Mouse (Mus musculus) right cerebral cortex, adult 2 months (tissue): Measurements from ENCODE around the gene B3galnt2.
"Not testable (repeated sequence)": the region's sequence is repeated elsewhere in the genome, so short reads cannot be mapped to it uniquely, and the experiment has no call there.

Source experiments
- DNase-seq, 2 experiments: peaks; one replicate each; pipeline ENCODE4 v3.0.0; 2021 to 2022; ENCODE audit warnings: low spot score in 2 of 2

Gene B3galnt2

DNA sequence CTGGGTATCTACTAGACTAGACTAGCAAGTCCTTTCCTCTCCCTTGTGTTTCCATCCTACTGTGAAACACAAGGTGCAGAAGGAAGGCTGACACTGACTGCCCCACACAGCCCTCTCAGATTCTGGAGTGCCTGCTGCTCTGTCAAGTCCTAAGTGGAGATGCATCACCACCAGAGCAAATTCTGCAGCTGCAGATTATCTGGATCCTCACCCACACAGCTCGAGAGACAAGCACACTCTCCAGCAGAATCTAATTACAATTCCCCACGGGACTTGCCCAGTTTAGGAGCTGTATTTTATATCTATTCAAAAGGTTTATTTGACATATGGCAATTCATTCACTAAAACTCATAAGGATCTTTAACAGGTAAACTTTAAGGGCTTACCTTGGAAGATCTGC is 51.8 kb downstream of the B3galnt2 start:
- DNase-seq, result no peak

DNA sequence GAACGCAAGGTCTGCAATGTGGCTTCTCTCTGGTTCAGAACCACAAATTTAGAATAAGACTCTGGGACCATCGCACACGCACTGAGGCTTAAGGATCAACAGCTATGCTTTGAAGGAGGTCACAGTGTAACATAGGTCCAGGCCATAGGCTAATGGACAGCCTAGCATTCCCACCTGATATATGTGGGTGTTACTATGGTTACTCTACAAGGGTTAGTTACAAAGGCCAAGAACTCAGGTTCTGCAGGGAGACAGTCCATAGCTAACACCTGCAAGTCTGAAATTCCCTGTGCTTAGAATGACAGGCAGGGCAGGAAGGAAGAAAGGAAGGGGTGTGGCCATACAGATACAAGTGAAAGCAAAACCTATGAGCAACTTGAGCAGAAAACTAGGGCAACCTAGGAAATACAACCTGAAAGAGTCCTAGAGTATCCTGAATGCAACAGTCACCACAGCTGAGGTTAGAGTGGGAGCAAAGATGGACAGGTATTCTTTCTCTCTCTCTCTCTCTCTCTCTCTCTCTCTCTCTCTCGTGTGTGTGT is 57.3 kb downstream of the B3galnt2 start:
- no peak for DNase-seq

GRCm38 (mm10) chr13:14014001-14014400 is 59.7 kb downstream of the B3galnt2 start:
- DNase-seq, result no peak

GRCm38 (mm10) chr13:14014540-14014939 is 60.3 kb downstream of the B3galnt2 start:
- no peak for DNase-seq

DNA sequence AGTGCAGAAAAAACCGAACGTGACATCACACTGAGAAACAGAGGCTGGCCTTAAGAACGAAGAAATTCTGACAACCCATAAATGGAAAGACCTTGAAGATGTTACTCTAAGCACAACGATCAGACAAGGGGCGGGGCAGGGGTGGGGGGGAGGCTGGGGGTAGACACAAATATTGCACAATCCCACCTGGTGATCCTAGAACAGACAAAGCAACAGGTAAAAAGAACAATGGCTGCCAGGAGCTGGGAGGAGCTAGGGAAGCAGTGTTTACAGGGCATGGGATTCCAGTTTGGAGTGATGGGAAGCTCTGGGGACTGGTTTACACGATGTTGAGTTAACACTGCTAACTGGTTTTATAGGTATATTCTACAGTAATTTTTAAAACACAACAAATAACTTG is 61.3 kb downstream of the B3galnt2 start:
- no peak for DNase-seq

- DNase-seq, result no peak
Observed at GRCm38 (mm10) chr13:14018283-14018682, 64.0 kb downstream of the B3galnt2 start.

DNA sequence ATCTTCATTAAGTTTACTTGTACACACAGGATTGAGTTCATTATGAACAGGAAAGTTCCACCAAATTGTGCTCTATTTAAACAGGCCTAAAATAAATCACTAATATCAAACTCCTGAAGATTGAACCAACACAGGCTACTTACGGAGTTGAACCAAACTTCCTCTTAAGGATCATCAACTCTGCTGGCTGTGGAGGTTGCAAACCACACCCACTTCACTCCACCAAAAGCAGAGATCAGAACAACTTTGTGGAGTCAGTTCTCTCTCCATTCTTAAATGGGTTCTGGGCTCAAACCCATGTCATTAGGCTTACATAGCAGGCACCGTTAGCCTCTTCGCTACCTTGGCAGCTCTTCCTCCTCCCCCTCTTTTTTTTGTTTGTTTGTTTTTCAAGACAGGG is 64.6 kb downstream of the B3galnt2 start:
- no peak for DNase-seq

- DNase-seq, result not testable (repeated sequence)
Observed at GRCm38 (mm10) chr13:14021417-14021816, 67.1 kb downstream of the B3galnt2 start.

DNA sequence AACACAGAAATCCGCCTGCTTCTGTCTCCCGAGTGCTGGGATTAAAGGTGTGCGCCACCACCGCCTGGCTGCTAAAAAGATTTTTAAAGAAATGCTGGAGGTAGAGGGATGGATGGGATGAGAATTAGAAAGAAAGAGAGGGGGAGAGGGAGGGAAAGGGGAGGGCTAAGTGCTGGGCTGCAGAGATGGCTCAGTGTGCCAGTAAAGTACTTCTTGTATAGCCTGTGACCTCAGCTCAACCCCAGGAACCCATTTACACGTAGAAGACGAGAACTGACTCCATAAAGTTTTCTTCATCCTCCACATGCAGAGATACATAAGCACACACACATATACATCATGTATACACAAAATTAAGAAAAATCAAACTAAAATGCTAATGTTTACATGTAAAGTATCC is 71.3 kb downstream of the B3galnt2 start:
- no peak for DNase-seq

GRCm38 (mm10) chr13:14026154-14026820 is 72.0 kb downstream of the B3galnt2 start:
- DNase-seq, result no peak

- DNase-seq, result no peak
Observed at GRCm38 (mm10) chr13:14033309-14034072, 79.2 kb downstream of the B3galnt2 start.

DNA sequence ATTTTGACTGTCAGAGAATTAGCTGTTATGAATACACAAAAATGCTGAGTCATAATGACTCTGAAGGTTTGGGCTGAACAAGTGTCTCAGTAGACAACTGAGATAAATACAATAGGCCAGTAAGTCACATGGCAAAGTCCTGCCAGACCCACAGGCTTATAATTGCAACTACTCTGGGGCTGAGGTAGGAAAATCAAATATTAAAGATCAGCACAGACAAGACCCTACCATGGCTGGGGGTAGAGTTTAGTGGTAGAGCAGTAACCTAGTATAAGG is 79.7 kb downstream of the B3galnt2 start:
- DNase-seq, result no peak

GRCm38 (mm10) chr13:14035352-14035751 is 81.1 kb downstream of the B3galnt2 start:
- DNase-seq, result not testable (repeated sequence)

DNA sequence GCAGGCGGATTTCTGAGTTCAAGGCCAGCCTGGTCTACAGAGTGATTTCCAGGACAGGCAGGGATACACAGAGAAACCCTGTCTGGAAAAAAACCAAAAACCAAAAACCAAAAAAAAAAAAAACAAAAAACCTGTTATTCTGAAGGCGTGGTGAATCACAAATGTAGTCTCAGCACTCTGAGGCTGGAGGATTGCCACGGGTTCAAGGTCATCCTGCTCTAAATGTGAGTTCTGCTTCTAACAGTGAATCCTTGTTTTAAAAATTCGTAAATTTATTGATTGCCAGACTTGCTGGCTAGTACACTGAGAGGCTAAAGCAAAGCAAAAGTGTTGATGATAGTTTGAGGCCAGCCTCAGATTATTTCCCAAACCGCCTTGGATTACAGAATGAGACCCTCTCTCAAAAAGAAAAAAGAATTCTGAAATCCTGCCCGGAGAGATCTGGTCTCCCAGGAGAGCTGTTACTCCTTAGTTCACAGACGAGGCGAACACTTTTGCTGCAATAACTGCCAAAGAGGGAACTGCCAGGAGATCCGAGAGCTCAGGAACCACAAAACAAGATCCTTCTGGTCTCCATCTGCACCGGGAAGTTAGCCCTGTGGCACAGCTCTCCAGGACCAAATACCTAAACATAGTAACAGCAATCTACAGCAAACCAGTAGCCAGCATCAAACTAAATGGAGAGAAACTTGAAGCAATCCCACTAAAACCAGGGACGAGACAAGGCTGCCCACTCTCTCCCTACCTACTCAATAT is 81.8 kb downstream of the B3galnt2 start:
- DNase-seq, result no peak

- DNase-seq, result peak; percentile 21 to 31
Observed at GRCm38 (mm10) chr13:14038911-14039291, 84.6 kb downstream of the B3galnt2 start.

GRCm38 (mm10) chr13:14039292-14039965 is 85.2 kb downstream of the B3galnt2 start, which contains the start of gene Tbce:
TSS of gene Tbce (minus strand) at chr13:14039638.
- DNase-seq, result peak; percentile 92 to 96

GRCm38 (mm10) chr13:14040186-14040585 is 85.9 kb downstream of the B3galnt2 start:
- no peak for DNase-seq

GRCm38 (mm10) chr13:14043851-14044250 is 89.6 kb downstream of the B3galnt2 start:
- DNase-seq, result no peak

DNA sequence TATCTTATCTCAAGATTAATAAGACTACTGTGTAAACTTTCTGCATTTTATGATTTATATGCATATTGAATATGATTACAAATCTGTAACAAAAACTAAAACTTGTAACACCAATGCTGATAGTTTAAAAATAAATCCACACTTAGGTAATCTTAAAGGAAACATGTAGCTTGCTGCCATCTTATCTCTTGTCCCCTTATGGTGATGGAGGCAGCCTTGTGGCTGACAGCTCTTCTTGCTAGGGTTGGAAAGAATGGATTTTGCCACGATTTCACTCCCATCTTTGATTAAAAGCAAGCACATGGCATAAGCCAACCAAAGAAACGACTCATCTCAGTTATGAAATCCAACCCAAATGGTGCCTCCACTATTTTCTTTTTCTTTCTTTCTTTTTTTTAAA is 90.3 kb downstream of the B3galnt2 start:
- DNase-seq, result no peak
